Mouse (Mus musculus): ENCODE data around the gene Clasp1. TPM values are rescaled to one million over a fixed set of nuclear protein-coding genes. Genes with fewer than 3 reads are reported as not detected.
"Not testable (repeated sequence)": the region's sequence is repeated elsewhere in the genome, so short reads cannot be mapped to it uniquely, and the experiment has no call there.

The Clasp1 gene
- total RNA-seq, 2 experiments from 2014 or later: 45.4 to 55.8 TPM

- no peak for ATAC-seq (replicated peaks; ENCODE audit: low FRiP score, poor library complexity, severe bottlenecking)
These were observed 163.2 kb downstream of the Clasp1 start for GRCm38 (mm10) chr1:118552071-118552470.

GRCm38 (mm10) chr1:118553045-118553444 is 164.2 kb downstream of the Clasp1 start:
- no peak for ATAC-seq (replicated peaks; ENCODE audit: low FRiP score, poor library complexity, severe bottlenecking)

GRCm38 (mm10) chr1:118553451-118553850 is 164.6 kb downstream of the Clasp1 start:
- ATAC-seq (replicated peaks; ENCODE audit: low FRiP score, poor library complexity, severe bottlenecking): no peak

GRCm38 (mm10) chr1:118554961-118555360 is 166.1 kb downstream of the Clasp1 start:
- no peak for ATAC-seq (replicated peaks; ENCODE audit: low FRiP score, poor library complexity, severe bottlenecking)

- ATAC-seq (replicated peaks; ENCODE audit: low FRiP score, poor library complexity, severe bottlenecking): no peak
These were observed 170.9 kb downstream of the Clasp1 start for GRCm38 (mm10) chr1:118559716-118560115.

GRCm38 (mm10) chr1:118564561-118564960 is 175.7 kb downstream of the Clasp1 start:
- ATAC-seq (replicated peaks; ENCODE audit: low FRiP score, poor library complexity, severe bottlenecking): no peak

GRCm38 (mm10) chr1:118567659-118568058 is 178.8 kb downstream of the Clasp1 start:
- no peak for ATAC-seq (replicated peaks; ENCODE audit: low FRiP score, poor library complexity, severe bottlenecking)

- ATAC-seq (replicated peaks; ENCODE audit: low FRiP score, poor library complexity, severe bottlenecking): no peak
These were observed 191.4 kb downstream of the Clasp1 start for GRCm38 (mm10) chr1:118580174-118580702.

- no peak for ATAC-seq (replicated peaks; ENCODE audit: low FRiP score, poor library complexity, severe bottlenecking)
These were observed 192.3 kb downstream of the Clasp1 start for GRCm38 (mm10) chr1:118581179-118581578.

- no peak for ATAC-seq (replicated peaks; ENCODE audit: low FRiP score, poor library complexity, severe bottlenecking)
These were observed 200.9 kb downstream of the Clasp1 start for GRCm38 (mm10) chr1:118589721-118590120.

- ATAC-seq (replicated peaks; ENCODE audit: low FRiP score, poor library complexity, severe bottlenecking): no peak
These were observed 204.1 kb downstream of the Clasp1 start for GRCm38 (mm10) chr1:118592933-118593332.

GRCm38 (mm10) chr1:118595395-118595794 is 206.5 kb downstream of the Clasp1 start:
- no peak for ATAC-seq (replicated peaks; ENCODE audit: low FRiP score, poor library complexity, severe bottlenecking)

- no peak for ATAC-seq (replicated peaks; ENCODE audit: low FRiP score, poor library complexity, severe bottlenecking)
These were observed 208.8 kb downstream of the Clasp1 start for GRCm38 (mm10) chr1:118597475-118598213.

- no peak for ATAC-seq (replicated peaks; ENCODE audit: low FRiP score, poor library complexity, severe bottlenecking)
These were observed 209.5 kb downstream of the Clasp1 start for GRCm38 (mm10) chr1:118598339-118598738.

- no peak for ATAC-seq (replicated peaks; ENCODE audit: low FRiP score, poor library complexity, severe bottlenecking)
These were observed 224.8 kb downstream of the Clasp1 start for GRCm38 (mm10) chr1:118613631-118614183.

GRCm38 (mm10) chr1:118621055-118621454 is 232.2 kb downstream of the Clasp1 start:
- ATAC-seq (replicated peaks; ENCODE audit: low FRiP score, poor library complexity, severe bottlenecking): not testable (repeated sequence)

- no peak for ATAC-seq (replicated peaks; ENCODE audit: low FRiP score, poor library complexity, severe bottlenecking)
These were observed 234.0 kb downstream of the Clasp1 start for GRCm38 (mm10) chr1:118622857-118623256.

GRCm38 (mm10) chr1:118625461-118625860 is 236.6 kb downstream of the Clasp1 start:
- ATAC-seq (replicated peaks; ENCODE audit: low FRiP score, poor library complexity, severe bottlenecking): no peak

GRCm38 (mm10) chr1:118625921-118626320 is 237.1 kb downstream of the Clasp1 start:
- no peak for ATAC-seq (replicated peaks; ENCODE audit: low FRiP score, poor library complexity, severe bottlenecking)

GRCm38 (mm10) chr1:118626452-118626851 is 237.6 kb downstream of the Clasp1 start:
- ATAC-seq (replicated peaks; ENCODE audit: low FRiP score, poor library complexity, severe bottlenecking): no peak

GRCm38 (mm10) chr1:118627781-118628464 is 239.1 kb downstream of the Clasp1 start, which contains the start of gene Tfcp2l1:
TSS of gene Tfcp2l1 (plus strand) at chr1:118627945.
- ATAC-seq (replicated peaks; ENCODE audit: low FRiP score, poor library complexity, severe bottlenecking): peak; percentile 73
